Mouse (Mus musculus) central nervous system, embryonic 14 days (tissue): ENCODE data around the gene Olfr362. TPM values are rescaled to one million over a fixed set of nuclear protein-coding genes. Genes with fewer than 3 reads are reported as not detected.

Experiments
- polyA plus RNA-seq: library from polyadenylated mRNA; depleted of rRNA; stranded (reverse); fragments of >200 nt; gene quantifications from 2 replicates; pipeline ENCODE4 v1.2.3, GENCODE M21; 2012; rRNA removed

Gene Olfr362
- not detected in 2 replicates for polyA plus RNA-seq

GRCm38 (mm10) chr2:37117810-37118209 is at the start of gene Olfr362:
Gene Olfr362, minus strand, starts transcription at chr2:37117910.

GRCm38 (mm10) chr2:37139022-37139421 is 21.3 kb upstream of the Olfr362 start, which contains the start of gene Olfr364-ps1:
Gene Olfr364-ps1, plus strand, starts transcription at chr2:37139322.

GRCm38 (mm10) chr2:37089190-37089589 is 28.5 kb downstream of the Olfr362 start, which contains the start of gene Olfr361:
Gene Olfr361, minus strand, starts transcription at chr2:37089290.

GRCm38 (mm10) chr2:37065446-37065845 is 52.3 kb downstream of the Olfr362 start, which contains the start of gene Olfr360:
Gene Olfr360, plus strand, starts transcription at chr2:37065746.

Other genes with a start within 250 kb of the Olfr362 start
- not detected in 2 replicates for gene Olfr352, start 249.4 kb downstream of the Olfr362 start, polyA plus RNA-seq
- gene Olfr353, start 225.0 kb downstream of the Olfr362 start, polyA plus RNA-seq: not detected in 2 replicates
- not detected in 2 replicates for gene Olfr354, start 212.2 kb downstream of the Olfr362 start, polyA plus RNA-seq
- gene Olfr355, start 189.0 kb downstream of the Olfr362 start, polyA plus RNA-seq: not detected in 2 replicates
- gene Olfr356, start 180.8 kb downstream of the Olfr362 start, polyA plus RNA-seq: not detected in 2 replicates
- gene Olfr357, start 124.1 kb downstream of the Olfr362 start, polyA plus RNA-seq: not detected in 2 replicates
- not detected in 2 replicates for gene Olfr358, start 108.6 kb downstream of the Olfr362 start, polyA plus RNA-seq
- not detected in 2 replicates for gene Olfr360, start 52.2 kb downstream of the Olfr362 start, polyA plus RNA-seq
- not detected in 2 replicates for gene Olfr361, start 28.6 kb downstream of the Olfr362 start, polyA plus RNA-seq
- not detected in 2 replicates for gene Olfr364-ps1, start 21.4 kb upstream of the Olfr362 start, polyA plus RNA-seq
- gene Olfr365, start 70.3 kb upstream of the Olfr362 start, polyA plus RNA-seq: not detected in 2 replicates
- not detected in 2 replicates for gene Olfr366, start 93.7 kb upstream of the Olfr362 start, polyA plus RNA-seq
- gene Olfr368, start 208.6 kb upstream of the Olfr362 start, polyA plus RNA-seq: not detected in 2 replicates
- 45.9 and 52.9 TPM in 2 replicates for gene Pdcl, start 241.4 kb upstream of the Olfr362 start, polyA plus RNA-seq